Mouse (Mus musculus) hindbrain, embryonic 15.5 days (tissue): ENCODE results near the gene Marc2. TPM values are rescaled to one million over a fixed set of nuclear protein-coding genes. Genes with fewer than 3 reads are reported as not detected.
A peak's percentile ranks its signal among the peaks of the same experiment; 100 is the strongest.

Source experiments
- ATAC-seq: fragments of 200-750 bp; cut with Nextera tagmentation; 2 replicates; pipeline ENCODE4 v1.8.0; 2017; ENCODE audit warnings: low read depth, moderate number of reproducible peaks, moderate TSS enrichment; ENCODE audit not compliant: low FRiP score
- H3K27ac ChIP-seq: fragments of 300-500 bp; sonication (generic); replicated peaks from 2 replicates; pipeline ENCODE4 v1.5.1; 2015; ENCODE audit warnings: mild to moderate bottlenecking, inconsistent platforms
- H3K27me3 ChIP-seq: fragments of 300-500 bp; sonication (generic); 2 replicates; pipeline ENCODE4 v1.6.1; 2015; ENCODE audit warnings: control low read depth, inconsistent platforms
- H3K36me3 ChIP-seq: fragments of 300-500 bp; sonication (generic); 2 replicates; pipeline ENCODE4 v1.6.1; 2015; ENCODE audit warnings: control low read depth, inconsistent platforms
- H3K4me1 ChIP-seq: fragments of 300-500 bp; sonication (generic); replicated peaks from 2 replicates; pipeline ENCODE4 v1.6.1; 2015; ENCODE audit warnings: control low read depth, inconsistent platforms
- H3K4me2 ChIP-seq: fragments of 300-500 bp; sonication (generic); 2 replicates; pipeline ENCODE4 v1.6.1; 2015; ENCODE audit warnings: moderate library complexity, mild to moderate bottlenecking, inconsistent platforms
- H3K4me3 ChIP-seq: fragments of 300-500 bp; sonication (generic); 2 replicates; pipeline ENCODE4 v1.5.1; 2015; ENCODE audit warnings: mild to moderate bottlenecking, inconsistent platforms
- H3K9ac ChIP-seq: fragments of 300-500 bp; sonication (generic); 2 replicates; pipeline ENCODE4 v1.6.1; 2015; ENCODE audit warnings: inconsistent platforms
- H3K9me3 ChIP-seq: fragments of 300-500 bp; sonication (generic); 2 replicates; pipeline ENCODE4 v1.6.1; 2016; ENCODE audit warnings: control low read depth, inconsistent platforms
- WGBS: fragments of 180-500 bp; shearing (Covaris S2); methylation state at CpG from one replicate; pipeline ENCODE4 v1.1.7; 2015; 5-methylcytosine and 5-hydroxymethylcytosine counted together
- polyA plus RNA-seq: library from polyadenylated mRNA; unstranded; fragments of >200 nt; fragmentation: Nextera tagmentation; extraction: Ambion mirVana; gene quantifications from 2 replicates; pipeline ENCODE4 v1.2.1, GENCODE M21; 2015

Gene Marc2
- polyA plus RNA-seq, 1 experiment from 2014 or later = 114 TPM

DNA sequence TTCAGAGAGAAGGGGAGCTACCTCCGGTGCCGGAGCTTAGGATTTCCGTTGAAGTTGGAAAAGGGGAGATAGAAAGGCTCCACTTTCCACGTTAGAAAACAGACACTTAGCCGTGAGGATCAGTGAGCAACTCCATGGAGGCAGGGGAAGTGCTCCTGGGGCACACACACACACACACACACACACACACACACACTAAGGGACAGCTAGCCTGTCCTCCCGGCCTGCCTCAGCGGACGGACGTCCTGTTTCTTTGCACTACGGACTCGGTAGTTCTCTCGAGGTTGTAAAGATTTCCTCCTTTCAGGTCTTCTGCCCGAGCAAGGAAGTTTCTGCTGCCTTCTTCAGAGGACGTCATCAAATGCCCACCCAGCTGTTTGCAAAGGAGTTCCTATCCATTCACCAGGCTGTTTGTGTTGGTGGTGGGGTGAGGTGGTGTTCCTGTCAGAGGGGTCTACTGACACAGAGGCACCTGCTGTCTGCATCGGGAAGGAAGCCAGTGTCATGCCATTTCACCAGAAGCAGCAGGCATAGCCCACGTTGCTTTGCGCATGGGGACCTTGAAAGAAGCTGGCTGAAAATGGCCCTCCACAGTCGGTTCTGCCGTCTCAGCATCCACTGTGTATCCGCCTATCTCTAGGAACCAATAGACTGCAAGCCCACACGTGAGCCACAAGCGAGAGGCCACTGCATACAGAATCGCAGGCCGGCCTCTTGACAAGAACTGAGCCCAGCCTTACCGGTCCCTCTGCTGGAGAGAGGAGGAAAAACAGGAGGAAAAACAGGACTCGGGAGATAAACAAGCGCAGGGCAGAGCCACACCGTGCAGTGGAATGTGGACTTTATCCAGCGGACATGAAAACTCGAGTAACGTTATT, 5.7 kb upstream of the Marc2 start:
- peak overlapping the region; percentile 51 for H3K4me2 ChIP-seq
- peak overlapping the region; percentile 63 for H3K27ac ChIP-seq
- ATAC-seq = peak; percentile 90
- H3K4me1 ChIP-seq = peaks cover 12% of the 10 kb centered on the region
- H3K9me3 ChIP-seq = no peaks in the 10 kb centered on the region
- peaks cover 7% of the 10 kb centered on the region; the same call in 1 of the 2 replicates for H3K27me3 ChIP-seq
- peak overlapping the region; percentile 18; the same call in 1 of the 2 replicates for H3K4me3 ChIP-seq
- WGBS = 19% methylated on average over 31 of the region's 31 CpGs
- H3K9ac ChIP-seq = no peak overlapping the region
- no peaks in the 10 kb centered on the region for H3K36me3 ChIP-seq

DNA sequence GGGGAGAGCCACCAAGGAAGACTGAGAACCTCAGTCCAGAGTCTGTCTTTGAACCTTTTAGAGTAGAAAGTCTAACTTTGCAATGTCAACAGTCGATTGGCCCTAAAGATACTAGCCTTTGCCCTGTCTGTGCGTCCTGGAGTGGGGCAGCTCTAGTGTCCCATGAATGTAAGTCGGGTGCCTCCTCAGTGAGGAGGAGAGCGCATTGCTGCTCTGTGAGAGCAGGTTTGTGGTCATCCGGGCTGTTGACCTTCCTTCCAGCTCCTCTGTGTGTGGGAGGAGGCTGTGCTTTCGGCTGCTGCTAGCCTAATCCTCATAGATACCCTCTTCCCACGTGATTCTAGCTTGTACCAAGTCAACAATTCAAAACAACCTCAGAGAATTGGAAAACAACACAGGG, 4.9 kb upstream of the Marc2 start:
- Histone ChIP-seq H3K27me3 (peaks cover 7% of the 10 kb centered on the region; the same call in 1 of the 2 replicates), H3K9me3 (no peaks in the 10 kb centered on the region), H3K36me3 (no peaks in the 10 kb centered on the region), H3K4me1 (peaks cover 20% of the 10 kb centered on the region), H3K4me2 (no peak overlapping the region), H3K27ac (no peak overlapping the region), H3K9ac (no peak overlapping the region), H3K4me3 (no peak overlapping the region)
- no peak for ATAC-seq
- WGBS = 49% methylated on average over 7 of the region's 7 CpGs

DNA sequence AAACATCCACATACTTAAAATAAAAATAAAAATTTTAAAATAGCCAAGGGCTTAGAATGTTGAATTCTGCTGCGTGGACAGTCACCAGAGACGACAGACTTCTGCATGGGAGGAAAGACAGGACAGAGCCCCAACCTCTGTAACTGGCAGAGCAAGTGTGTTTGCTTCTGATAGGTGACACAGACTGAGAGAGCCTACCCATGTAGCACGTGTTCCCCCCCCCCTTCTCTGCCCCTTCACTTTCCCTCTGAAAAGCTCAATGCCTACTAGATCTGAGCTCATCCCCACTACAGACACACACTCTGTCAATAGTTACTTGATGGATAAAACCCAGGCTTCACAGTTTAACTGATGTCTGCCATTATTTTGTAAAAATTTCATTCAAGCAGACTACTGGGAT, 722 bp upstream of the Marc2 start:
- H3K9ac ChIP-seq = no peak overlapping the region

DNA sequence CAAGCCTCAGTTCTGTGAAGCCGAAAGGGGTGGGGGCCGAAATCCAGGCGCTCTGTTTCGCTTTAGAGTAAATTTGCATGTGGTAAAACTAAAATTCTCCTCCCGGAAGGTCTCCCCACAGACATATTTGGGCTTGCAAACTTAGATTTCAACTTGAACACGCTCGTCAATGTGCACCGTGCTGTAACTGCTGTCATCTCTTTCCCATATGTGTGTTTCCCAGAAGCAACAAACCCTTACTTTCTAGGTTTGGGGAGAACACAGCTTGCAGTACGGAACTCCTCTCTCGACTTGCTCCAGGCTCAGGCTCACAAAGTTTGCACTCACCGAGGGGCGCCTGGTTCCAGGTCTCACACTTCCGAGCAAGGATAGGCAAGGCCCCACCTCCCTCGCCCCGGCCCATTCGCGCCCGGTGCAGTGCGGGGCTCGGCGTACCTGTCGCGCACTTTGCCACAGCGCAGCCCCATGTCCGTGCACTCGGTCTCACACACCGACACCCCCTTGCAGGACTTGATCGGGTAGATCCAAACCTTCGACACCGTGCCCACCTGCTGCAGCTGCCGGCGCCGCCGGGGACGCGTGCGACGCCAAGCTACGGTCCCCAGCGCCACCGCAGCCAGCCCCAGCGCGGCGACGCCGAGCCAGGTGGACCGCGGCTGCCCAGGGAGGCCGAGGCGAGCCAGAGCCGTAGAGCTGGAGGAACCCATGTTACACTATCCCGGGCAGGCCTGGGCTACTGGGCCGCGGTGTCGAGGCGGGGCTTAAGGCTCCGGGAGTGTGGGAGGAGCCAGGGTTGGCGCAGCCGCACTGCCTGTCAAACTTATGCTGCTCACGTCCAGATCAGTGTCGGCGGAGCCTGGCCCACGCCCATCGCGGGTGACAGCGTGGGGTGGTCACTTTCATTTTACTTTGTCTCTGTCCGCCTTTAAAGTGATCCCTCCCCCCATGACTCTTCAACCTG, 860 bp downstream of the Marc2 start:
- Histone ChIP-seq H3K36me3 (peaks cover under 1% of the 10 kb centered on the region; the same call in 1 of the 2 replicates), H3K4me3 (peak overlapping the region; percentile 78), H3K27me3 (0 out of 2 replicates have a peak, but pooled peaks cover 2% of the 10 kb centered on the region), H3K4me1 (peaks cover 28% of the 10 kb centered on the region), H3K27ac (peak overlapping the region; percentile 73), H3K4me2 (peak overlapping the region; percentile 73), H3K9ac (peak overlapping the region; percentile 76), H3K9me3 (no peaks in the 10 kb centered on the region)
- WGBS = under 1% methylated on average over 67 of the region's 67 CpGs
- peak; percentile 97 for ATAC-seq

More for the DNA sequence above, 722 bp upstream of the Marc2 start:
- no peaks in the 10 kb centered on the region for H3K36me3 ChIP-seq
- H3K4me1 ChIP-seq = peaks cover 30% of the 10 kb centered on the region
- H3K4me2 ChIP-seq = peak overlapping the region; percentile 73
- no peak for ATAC-seq
- no peak overlapping the region for H3K4me3 ChIP-seq
- WGBS = 62% methylated on average over 3 of the region's 3 CpGs
- peaks cover 7% of the 10 kb centered on the region; the same call in 1 of the 2 replicates for H3K27me3 ChIP-seq
- H3K9me3 ChIP-seq = no peaks in the 10 kb centered on the region
- H3K27ac ChIP-seq = no peak overlapping the region

DNA sequence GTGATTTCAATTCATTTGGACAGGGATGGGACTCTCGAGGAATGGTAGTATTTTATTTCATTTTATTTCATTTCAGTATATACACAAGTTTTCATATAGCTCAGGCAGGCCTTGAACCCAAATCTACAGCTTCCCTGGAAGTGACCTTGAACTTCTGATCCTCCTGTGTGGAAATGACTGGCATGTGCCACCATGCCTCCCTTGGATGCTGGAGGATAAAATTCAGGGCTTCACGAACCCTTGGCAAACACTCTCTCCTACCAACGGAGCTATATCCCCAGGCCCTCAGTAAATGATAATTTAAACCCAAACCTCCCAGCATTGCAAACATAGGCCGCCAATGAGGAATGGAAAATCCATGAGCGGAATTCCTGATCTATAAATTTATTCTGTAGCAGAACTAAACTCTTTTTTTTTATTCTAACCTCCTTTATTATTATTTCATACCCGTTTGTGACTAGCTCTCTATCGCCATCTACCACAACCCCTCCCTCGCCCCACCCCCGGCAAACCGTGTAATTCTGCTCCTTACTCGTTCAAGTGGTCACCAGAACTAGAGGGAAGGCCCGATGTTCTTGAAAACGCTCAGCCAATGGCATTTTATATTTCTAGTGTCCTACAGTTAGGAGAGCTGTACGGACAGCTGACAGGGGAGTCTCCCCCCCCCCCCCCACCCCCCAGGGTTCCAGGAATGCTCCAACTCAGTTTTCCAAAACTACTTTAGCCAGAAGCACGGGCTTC, 1.8 kb downstream of the Marc2 start:
- Histone ChIP-seq H3K4me1 (peaks cover 28% of the 10 kb centered on the region), H3K9me3 (no peaks in the 10 kb centered on the region), H3K4me3 (peak overlapping the region; percentile 78), H3K4me2 (peak overlapping the region; percentile 73), H3K27ac (0 out of 2 replicates have a peak overlapping the region, but pooled peaks have one; percentile 73), H3K36me3 (peaks cover 4% of the 10 kb centered on the region; the same call in 1 of the 2 replicates), H3K9ac (peak overlapping the region; percentile 76; the same call in 1 of the 2 replicates), H3K27me3 (0 out of 2 replicates have a peak, but pooled peaks cover 2% of the 10 kb centered on the region)
- 18% methylated on average over 15 of the region's 15 CpGs for WGBS
- ATAC-seq = no peak

DNA sequence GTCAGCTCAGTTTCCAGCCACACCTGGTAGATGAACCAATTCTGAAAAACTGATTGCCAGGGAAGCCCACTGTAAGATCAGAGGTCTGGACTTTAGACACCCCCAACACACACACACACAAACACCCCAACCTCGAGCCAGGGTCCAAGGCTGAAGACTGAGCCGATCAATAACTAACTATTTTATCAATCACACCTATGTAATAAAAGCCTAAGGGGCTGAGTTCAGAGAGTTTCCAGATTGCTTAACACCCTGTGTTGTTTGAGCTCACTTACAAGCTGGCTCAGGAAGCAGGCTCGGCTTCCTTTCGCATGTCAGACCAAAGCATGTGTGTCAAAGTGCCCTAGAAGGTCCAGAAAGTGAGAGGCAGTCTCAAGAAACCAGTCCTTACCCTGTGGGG, 8.6 kb downstream of the Marc2 start:
- H3K4me2 ChIP-seq = no peak overlapping the region
- 93% methylated on average over 4 of the region's 4 CpGs for WGBS
- no peaks in the 10 kb centered on the region for H3K27me3 ChIP-seq
- no peak for ATAC-seq
- no peak overlapping the region for H3K4me3 ChIP-seq
- H3K36me3 ChIP-seq = peaks cover 13% of the 10 kb centered on the region
- no peak overlapping the region for H3K27ac ChIP-seq
- H3K9me3 ChIP-seq = no peaks in the 10 kb centered on the region
- 0 out of 2 replicates have a peak, but pooled peaks cover 4% of the 10 kb centered on the region for H3K4me1 ChIP-seq
- H3K9ac ChIP-seq = no peak overlapping the region

DNA sequence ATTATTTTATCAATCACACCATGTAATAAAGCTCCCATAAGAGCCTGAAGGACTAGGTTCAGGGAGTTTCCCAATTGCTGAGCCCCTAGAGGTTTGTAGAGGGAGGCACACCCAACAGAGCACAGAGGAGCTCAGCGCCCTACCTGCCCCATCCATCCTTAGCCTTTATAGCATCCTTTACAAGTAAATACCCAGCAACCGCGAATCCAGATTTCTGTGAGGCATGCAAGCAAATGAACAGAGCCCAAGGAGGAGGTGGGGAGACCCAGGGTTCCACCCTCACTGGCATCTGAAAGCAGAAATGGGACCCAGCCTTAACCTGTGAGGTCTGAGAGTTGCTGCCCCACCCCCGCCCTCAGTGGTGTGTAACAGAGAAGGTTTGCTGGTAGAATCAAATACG, 9.9 kb downstream of the Marc2 start:
- no peak overlapping the region for H3K9ac ChIP-seq
- ATAC-seq = no peak
- H3K27me3 ChIP-seq = no peaks in the 10 kb centered on the region
- no peak overlapping the region for H3K27ac ChIP-seq
- no peak overlapping the region for H3K4me2 ChIP-seq
- no peak overlapping the region for H3K4me3 ChIP-seq
- peaks cover 25% of the 10 kb centered on the region for H3K36me3 ChIP-seq
- WGBS = 77% methylated on average over 5 of the region's 5 CpGs
- no peaks in the 10 kb centered on the region for H3K9me3 ChIP-seq
- H3K4me1 ChIP-seq = no peaks in the 10 kb centered on the region

DNA sequence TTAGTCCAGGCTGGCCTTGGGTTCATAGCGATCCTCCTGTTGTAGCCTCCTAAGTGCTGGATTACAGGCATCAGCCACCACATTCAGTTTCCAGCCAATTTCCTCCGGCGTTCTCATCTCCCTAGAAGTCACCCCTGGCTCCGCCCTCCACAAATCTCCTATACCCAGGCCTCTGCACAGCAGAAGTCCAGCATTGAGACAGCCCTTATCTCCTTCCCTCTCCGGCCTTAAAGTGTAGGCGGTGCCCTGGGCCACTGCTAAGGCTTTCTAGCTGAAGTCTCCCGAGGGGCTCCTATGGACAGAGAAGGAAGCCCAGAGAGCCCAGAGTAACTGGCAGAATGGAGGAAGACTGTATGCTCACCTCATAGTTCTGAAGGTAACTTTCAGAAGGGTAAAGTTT, 12.8 kb downstream of the Marc2 start:
- 96% methylated on average over 7 of the region's 7 CpGs for WGBS
- Histone ChIP-seq H3K36me3 (peaks cover 34% of the 10 kb centered on the region), H3K4me1 (no peaks in the 10 kb centered on the region)

DNA sequence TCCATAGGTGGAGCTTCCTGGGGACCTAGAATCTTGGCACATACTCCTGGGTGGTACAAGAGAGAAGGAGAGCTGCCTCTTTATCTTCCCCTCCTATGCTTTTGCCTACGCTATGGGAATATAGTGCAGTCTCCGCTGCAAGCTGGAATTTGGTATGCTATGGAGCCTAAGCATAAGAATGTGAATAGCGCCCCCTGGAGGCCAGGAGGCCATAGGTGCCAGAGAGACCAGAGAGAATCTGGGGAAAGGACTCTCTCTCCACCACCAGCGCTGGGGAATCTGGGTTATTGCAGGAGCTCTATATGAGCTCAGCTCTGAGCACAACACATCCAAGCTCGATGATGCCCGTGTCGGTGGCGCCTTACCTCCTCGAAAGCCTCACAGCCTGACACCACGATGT, 14.0 kb downstream of the Marc2 start:
- Histone ChIP-seq H3K9ac (no peak overlapping the region), H3K4me2 (no peak overlapping the region), H3K36me3 (peaks cover 34% of the 10 kb centered on the region), H3K9me3 (no peaks in the 10 kb centered on the region), H3K4me1 (peaks cover 5% of the 10 kb centered on the region), H3K27ac (no peak overlapping the region), H3K27me3 (no peaks in the 10 kb centered on the region), H3K4me3 (no peak overlapping the region)
- no peak for ATAC-seq
- 78% methylated on average over 10 of the region's 10 CpGs for WGBS

More for the DNA sequence above, 12.8 kb downstream of the Marc2 start:
- Histone ChIP-seq H3K27ac (no peak overlapping the region), H3K4me2 (no peak overlapping the region), H3K27me3 (no peaks in the 10 kb centered on the region), H3K4me3 (no peak overlapping the region), H3K9ac (no peak overlapping the region), H3K9me3 (no peaks in the 10 kb centered on the region)
- ATAC-seq = no peak

DNA sequence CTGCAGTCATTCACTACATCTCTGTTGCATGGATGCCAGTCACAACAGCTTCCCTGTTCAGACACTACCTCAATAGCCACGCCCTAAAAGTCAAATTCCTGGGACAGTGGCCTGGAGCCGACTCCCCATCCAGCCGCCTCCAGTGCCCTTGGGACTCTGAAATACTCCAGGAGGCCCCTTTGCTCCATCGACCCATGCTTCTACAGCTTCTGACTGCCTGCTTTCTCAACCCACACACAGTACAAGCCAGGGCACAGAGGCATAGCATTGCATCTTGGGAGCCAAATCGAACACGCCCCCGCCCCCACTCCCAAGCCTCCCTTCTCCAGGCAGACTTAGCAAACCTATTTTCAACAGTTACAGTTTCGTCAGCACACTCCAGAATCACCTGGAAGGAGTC, 16.4 kb downstream of the Marc2 start:
- H3K27ac ChIP-seq = no peak overlapping the region
- no peak overlapping the region for H3K4me3 ChIP-seq
- peaks cover 15% of the 10 kb centered on the region for H3K4me1 ChIP-seq
- H3K9ac ChIP-seq = no peak overlapping the region
- H3K27me3 ChIP-seq = no peaks in the 10 kb centered on the region
- ATAC-seq = no peak
- H3K4me2 ChIP-seq = no peak overlapping the region
- WGBS = 91% methylated on average over 8 of the region's 8 CpGs
- H3K9me3 ChIP-seq = no peaks in the 10 kb centered on the region
- peaks cover 34% of the 10 kb centered on the region for H3K36me3 ChIP-seq

DNA sequence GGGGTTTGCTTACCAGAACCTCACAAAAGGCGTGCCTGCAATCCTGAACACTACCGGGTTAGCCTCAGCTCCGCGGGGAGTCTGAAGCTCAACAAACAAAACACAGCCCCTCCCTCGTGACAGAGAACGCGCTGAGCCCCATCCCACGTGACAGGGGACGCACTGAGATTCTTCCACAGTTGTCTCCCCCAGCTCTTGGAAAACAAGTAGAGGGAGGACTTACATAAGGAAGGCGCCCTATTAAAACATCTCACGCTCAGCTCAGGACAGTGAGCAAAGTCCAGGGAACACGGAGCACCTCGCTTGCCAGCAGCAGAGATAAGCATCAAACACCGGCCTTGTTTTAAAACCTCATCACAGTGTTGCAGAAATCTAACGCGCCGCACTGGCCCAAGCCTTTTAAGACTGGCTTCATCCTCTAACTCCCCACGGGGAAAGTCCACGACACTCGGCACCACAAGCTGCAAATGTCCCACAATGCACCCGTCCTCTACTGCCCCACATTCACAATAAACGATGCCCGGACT, 19.0 kb downstream of the Marc2 start:
- Histone ChIP-seq H3K36me3 (peaks cover 21% of the 10 kb centered on the region), H3K4me2 (peak overlapping the region; percentile 46), H3K27ac (no peak overlapping the region), H3K9ac (no peak overlapping the region), H3K4me1 (peaks cover 22% of the 10 kb centered on the region), H3K4me3 (peak overlapping the region; percentile 20), H3K9me3 (no peaks in the 10 kb centered on the region), H3K27me3 (no peaks in the 10 kb centered on the region)
- 26% methylated on average over 23 of the region's 23 CpGs for WGBS
- no peak for ATAC-seq
